Mouse (Mus musculus) megakaryocyte-erythroid progenitor cell, adult 5-6 weeks (primary cell): Measurements from ENCODE around the gene Lin54. TPM values are rescaled to one million over a fixed set of nuclear protein-coding genes. Genes with fewer than 3 reads are reported as not detected.

Experiments used
- ATAC-seq: replicated peaks from 2 replicates; pipeline ENCODE4 v1.8.0; 2016; ENCODE audit warnings: mild to moderate bottlenecking, inconsistent platforms; ENCODE audit not compliant: severe bottlenecking, poor library complexity, low FRiP score, low TSS enrichment
- total RNA-seq, 2 experiments: library from RNA; stranded (forward) in 1 of 2; stranded (reverse) in 1 of 2; fragments of 200-1000, 215-1000 nt in 1 of 2; fragments of >200 nt in 1 of 2; fragmentation: Nextera tagmentation in 1 of 2; gene quantifications; 2 replicates each; pipeline ENCODE4 v1.2.3; 2014 to 2017

Gene Lin54
- total RNA-seq, 2 experiments from 2014 or later = 45.3 to 56.5 TPM

- peak; percentile 82 for ATAC-seq
Measured at GRCm38 (mm10) chr5:100498436-100499180, 1.8 kb downstream of the Lin54 start.

DNA sequence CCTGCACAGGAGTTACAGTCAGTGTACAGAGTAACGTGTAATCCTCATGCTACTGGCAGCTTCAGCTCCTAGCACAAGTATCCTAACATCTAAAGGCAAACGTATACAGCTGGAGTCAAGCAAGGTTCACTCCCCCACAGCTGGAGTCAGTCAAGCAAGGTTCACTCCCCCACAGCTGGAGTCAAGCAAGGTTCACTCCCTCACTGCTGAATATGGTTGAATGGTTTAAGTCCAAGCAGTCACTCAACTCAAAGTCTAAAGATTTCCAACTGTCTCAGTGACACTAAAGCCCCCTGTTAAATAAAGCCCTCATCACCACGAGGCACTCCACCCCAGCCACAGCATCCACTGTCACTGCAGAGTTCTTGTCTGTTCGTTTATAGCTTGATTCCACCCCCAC lies 8.7 kb downstream of the Lin54 start:
- 0 out of 2 replicates have a peak, but pooled peaks have one; percentile 25 for ATAC-seq

DNA sequence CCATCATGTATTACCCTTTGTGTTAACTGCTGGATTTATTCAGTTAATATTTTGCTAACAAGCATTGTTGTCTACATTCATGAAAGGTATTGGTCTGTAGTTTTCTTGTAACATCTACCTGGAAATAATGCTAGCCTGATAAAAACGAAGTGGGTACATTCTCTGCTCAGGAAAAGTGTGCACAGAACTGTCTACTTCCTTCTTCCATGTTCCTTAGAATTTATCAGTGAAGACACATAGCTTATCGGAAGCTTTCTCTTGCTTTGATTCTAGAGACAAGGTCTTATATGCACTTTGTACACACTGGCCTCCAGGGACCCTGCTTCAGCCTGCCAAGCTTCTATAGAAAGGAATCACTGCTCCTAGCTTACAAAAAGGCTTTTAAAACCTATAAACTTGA lies 11.1 kb downstream of the Lin54 start:
- no peak for ATAC-seq

- no peak for ATAC-seq
Measured at GRCm38 (mm10) chr5:100488231-100488630, 12.2 kb downstream of the Lin54 start.

DNA sequence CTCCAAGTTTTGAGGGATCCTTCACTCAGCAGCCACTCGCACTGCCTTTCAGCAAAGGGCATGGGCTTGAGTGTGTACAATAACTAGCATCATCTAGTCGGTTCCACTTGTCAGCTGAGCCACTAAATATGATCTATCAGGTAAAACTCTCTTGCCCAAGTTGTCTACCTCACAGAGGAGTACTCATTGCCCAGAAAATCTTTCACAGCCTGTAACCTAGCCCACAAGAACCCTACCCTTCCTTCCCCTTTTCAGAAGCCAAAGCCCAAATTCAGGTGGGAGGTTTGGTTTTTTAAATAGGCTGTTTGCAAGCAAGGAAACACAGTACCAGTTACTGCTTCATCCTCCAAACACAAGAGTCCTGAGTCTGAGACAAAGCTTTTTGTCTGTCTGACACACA lies 13.3 kb downstream of the Lin54 start:
- no peak for ATAC-seq

DNA sequence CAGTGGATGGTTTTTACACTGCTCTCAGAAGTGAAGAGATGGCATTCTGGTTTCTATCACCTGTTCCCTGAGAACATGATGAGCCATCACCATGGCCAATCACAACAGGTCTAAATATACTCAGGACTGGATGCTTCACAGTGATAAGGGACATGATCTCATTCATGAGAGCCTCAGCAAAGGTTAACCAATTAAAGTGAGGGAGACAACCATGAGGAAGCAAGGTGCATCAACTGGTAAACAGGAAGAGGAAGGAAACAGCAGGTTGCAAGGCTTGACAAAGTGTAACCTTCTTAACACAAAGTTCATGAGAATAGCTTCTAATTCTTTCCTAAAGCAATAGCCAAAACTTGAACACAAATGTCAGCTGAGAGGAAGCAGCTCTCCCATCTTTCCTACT lies 16.9 kb downstream of the Lin54 start:
- no peak for ATAC-seq

DNA sequence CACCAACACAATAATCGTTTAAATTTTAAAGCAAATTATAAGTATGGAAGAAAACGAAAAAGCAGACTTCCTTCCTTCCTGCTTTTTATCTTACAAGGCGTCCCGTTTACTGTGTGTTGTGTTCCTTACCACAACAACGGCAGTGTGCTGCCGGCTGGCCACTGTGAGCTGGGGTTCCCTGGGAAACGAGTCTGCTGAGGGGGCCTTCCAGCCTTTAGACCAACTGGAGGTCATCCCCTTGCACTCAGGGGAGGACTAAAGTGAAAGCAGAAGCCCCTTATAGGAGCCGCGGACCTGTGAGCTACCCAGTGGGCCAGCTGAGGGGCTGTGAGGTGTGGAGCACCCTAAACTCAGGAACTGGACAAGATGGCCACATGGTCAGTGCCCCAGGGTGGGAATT lies 22.8 kb downstream of the Lin54 start:
- peak; percentile 10; the same call in 1 of the 2 replicates for ATAC-seq

DNA sequence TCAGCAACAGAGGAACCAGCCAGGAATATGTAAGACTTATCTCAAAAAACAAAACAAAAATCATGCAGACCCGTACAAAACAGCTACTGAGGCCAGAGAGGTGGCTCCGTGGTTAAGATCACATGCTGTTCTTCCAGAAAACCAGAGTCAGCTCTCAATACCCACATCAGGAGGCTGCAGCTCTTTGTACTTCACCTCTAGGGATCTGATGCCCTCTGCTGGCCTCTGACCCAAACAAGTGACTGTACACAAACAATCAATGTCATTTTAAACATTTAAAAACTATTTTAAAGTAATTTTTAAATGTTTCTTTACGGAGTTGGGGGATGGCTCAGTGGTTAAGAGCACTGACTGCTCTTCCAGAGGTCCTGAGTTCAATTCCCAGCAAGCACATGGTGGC lies 24.1 kb downstream of the Lin54 start:
- ATAC-seq = peak; percentile 73

- ATAC-seq = no peak
Measured at GRCm38 (mm10) chr5:100467336-100467735, 33.1 kb downstream of the Lin54 start.

DNA sequence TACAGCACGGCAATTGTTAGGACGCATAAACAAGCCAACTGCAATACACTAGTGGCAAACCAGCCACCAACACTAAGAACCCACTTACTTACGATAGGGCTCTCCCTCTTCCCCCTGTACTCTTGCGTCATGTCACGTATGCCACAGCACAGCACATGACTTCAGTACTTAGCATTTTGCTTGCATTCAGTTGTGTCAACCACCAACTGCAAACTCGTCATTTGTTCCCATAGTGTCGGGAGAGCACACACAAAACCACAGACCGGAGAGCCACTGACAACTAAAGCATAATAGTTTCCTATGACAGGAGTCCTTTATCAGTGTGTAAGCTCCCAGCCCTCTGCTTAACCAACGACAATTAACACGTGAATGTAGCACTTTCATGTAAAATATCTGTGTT lies 33.8 kb downstream of the Lin54 start:
- ATAC-seq = peak; percentile 92

- ATAC-seq = peak; percentile 69
Measured at GRCm38 (mm10) chr5:100462374-100462773, 38.1 kb downstream of the Lin54 start.

DNA sequence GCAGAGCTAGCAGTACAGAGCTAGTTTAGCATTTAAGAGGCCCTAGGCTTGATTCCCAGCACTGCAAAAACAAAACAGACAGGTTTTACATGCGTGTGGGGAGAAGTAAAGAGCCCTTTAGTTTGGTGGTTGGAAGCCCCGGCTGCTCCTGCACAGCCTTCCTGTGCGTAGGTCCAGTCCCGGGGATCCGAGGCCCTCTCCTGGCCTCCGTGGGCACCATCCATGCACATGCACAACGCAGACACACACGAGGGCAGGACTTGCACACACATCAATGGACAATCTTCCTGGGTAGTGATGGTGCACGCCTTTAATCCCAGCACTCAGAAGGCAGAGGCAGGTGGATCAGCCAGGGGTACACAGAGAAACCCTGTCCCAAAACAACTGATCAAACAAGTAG lies 38.9 kb downstream of the Lin54 start:
- no peak for ATAC-seq

DNA sequence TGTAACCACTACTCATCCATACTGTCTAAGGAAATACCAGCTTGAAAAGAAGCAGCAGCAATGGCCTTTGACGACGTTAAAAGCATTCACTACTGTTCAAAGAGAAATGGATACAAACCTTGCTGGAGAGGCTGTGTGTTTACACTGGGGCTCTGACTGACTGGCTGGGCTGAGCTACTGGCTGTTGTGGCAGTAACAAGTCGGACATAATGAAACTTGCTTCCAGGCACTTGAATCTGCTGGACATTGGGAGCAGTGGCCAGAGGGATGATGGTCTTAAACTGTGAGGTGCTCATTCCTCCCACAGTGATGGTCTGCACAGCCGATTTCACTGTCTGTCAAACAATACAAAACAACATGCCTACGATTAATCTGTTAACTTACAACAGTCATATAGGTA lies 41.0 kb downstream of the Lin54 start:
- no peak for ATAC-seq

GRCm38 (mm10) chr5:100451871-100452270 lies 48.6 kb downstream of the Lin54 start:
- ATAC-seq = no peak

- no peak for ATAC-seq
Measured at GRCm38 (mm10) chr5:100438796-100439195, 61.6 kb downstream of the Lin54 start.

DNA sequence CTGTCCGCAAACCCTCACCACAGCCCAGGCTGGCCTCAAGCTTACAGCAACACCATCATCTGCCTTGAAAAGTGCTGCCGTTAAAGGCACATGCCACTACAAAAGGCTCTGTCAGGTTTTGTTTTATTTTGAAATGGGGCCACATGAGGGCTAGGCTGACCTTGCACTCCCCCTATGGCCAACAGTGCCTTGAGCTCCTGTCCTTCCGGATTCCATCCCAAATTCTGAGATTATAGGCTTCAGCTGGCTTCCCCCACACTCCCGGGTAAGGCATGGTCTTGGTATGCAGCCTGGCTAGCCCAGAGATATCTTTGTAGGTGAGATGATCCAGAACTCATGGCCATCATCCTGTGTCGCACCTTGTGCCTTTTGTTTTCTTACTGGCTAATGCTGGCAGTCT lies 62.5 kb downstream of the Lin54 start:
- ATAC-seq = no peak

GRCm38 (mm10) chr5:100437086-100437485 lies 63.4 kb downstream of the Lin54 start:
- ATAC-seq = no peak

- no peak for ATAC-seq
Measured at GRCm38 (mm10) chr5:100430966-100431365, 69.5 kb downstream of the Lin54 start.

GRCm38 (mm10) chr5:100430076-100430390 lies 70.4 kb downstream of the Lin54 start:
- no peak for ATAC-seq

DNA sequence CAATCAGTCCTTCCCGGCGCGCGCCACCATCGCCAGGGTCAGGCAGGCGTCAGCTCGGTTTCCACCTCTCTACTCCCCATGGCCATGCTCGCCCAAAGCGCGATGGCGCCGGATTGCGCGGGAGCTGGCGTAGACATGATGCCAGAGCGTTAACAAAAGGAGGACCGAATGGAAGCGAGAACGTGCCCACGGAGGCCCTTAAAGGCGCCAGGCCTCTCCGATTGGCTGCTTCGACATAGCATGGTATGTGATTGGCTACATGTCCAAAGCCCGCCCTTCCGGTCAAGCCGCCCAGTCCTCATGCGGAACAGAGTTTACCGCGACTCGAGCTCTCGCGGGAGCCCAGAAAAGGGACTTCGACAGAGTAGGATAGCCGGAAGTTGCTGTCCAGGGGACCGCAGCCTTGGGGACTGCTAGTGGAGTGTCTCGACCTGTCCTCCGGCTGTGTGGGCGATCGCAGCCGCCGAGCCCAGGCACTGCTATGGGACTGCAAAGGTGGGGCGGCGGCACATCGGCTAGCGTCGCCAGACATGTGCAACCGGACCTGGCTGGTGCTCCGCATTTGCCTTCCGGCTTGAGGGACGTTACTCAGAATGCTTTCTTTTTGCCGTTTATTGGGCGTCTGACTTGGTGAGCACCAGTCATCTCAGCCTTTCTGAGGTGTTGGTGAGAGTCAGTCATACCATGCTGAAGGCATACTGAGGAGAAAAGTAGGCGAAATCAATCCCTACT lies 70.9 kb downstream of the Lin54 start:
- ATAC-seq = peak; percentile 93

DNA sequence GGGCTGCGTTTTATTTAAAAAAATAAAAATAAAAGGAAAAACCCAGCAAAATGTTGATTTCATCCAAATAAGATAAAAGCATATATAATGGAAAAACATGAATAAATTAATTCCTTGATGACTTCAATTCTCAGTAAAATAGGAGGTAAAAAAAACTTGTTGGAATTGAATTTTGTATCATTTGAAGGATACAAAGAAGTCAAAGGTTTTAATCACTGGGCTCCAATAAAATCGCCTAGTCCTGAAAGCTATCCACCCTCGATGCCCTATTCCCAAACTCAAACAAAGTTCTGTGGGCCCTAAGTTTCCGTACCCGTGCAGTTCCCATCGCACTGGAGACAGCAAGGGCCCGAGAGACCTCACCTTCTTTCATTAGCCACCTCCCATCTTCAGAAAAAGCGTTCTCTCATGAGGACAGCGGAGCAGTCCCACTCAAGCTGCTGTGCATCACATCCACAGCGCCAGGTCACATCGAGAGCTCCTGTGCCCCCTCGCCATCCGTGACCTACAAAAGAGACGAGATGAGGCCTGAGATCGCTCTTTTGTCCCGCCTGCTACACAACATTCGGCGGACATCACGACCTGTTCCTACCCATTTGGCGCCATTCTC lies 71.6 kb downstream of the Lin54 start:
- ATAC-seq = peak; percentile 42
